Mouse (Mus musculus) R1 (cell line): ENCODE measurements around the gene Gm20388.

Experiments used
- DNase-seq: peaks from one replicate; pipeline ENCODE4 v3.0.0-alpha.2; 2018; ENCODE audit warnings: low read depth, low spot score

The Gm20388 gene

DNA sequence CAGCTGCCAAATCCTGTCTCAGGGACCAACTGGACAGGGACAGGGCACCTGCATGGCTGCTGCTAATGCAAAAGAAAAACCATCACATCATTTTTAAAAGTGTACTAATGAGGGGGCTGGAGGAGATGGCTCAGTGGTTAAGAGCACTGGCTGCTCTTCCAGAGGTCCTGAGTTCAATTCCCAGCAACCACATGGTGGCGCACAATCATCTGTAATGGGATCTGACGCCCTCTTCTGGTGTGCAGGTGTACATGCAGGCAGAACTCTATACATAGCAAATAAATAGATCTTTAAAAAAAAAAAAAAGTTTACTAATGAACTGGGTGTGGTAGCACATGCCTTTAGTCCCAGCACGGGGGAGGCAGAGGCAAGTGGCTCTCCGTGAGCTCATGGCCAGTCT, 3398.1 kb downstream of the Gm20388 start:
- no peak for DNase-seq

- DNase-seq, result no peak
These were observed 3407.3 kb downstream of the Gm20388 start for GRCm38 (mm10) chr8:123317781-123318466.

DNA sequence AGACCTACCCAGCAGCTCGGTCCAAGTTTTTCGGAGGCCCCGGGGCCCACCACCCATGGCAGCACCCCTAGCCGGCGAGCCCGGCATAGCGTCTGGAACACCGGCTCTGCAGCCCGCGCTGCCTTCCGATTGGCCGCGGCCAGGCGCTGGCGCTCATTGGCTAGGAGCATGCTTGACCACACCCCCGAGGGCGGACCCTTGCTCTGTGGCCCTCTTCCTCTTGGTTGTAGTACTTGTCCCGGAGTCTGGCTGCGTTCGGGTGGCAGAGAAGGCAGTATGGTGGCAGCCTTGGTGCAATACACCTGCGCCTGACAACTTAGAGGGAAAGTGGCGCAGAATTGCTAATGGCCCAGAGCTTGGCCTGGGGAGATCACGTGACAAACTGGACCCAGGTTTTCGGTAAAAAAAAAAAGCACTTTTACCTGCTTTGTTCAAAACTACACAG, 3407.8 kb downstream of the Gm20388 start, which contains the start of gene Fanca:
Gene Fanca (minus strand): TSS at position 110 of the 445 bp plus-strand sequence.
- DNase-seq, result peak; percentile 97

- peak; percentile 73 for DNase-seq
These were observed 3409.0 kb downstream of the Gm20388 start for GRCm38 (mm10) chr8:123319522-123320164.

GRCm38 (mm10) chr8:123328552-123328951, 3417.9 kb downstream of the Gm20388 start:
- DNase-seq, result no peak

DNA sequence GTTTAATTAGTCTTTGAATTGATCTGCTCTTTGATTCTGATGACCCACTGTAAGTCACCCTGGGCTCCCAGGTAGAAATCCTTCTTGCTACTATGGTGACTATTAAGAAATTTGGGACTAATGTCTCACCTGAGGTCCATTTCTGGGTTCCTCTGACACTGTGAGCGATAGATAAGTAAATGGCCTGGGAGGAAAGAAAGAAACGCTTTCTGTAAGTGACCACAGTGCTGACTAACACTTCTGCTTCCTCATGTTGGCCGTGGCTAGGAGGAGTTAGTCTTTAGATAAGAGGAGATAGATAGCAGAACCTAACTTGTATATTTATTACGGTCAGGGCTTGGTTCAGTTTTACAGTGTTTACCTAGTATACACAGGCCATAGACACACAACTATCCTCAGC, 3418.7 kb downstream of the Gm20388 start:
- no peak for DNase-seq

GRCm38 (mm10) chr8:123329961-123330360, 3419.3 kb downstream of the Gm20388 start:
- no peak for DNase-seq

GRCm38 (mm10) chr8:123330701-123331100, 3420.1 kb downstream of the Gm20388 start:
- no peak for DNase-seq

DNA sequence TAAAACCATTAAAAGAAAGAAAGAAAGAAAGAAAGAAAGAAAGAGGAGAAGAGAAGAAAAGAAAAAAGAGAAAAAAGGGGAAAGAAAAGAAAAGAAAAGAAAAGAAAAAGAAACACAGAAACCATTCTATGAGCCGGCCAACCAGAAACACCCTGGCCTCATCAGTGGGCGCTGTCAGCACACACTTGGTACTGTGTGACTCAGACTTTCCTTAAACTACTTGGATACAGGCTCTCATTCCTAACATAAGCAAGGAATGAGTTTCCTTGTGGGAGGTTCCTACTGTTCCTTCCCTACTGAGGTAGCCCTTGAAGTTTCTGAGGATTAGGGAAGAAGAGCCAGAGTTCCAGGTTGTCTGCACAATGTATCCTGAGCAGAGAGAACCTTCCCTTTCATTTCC, 3420.7 kb downstream of the Gm20388 start:
- DNase-seq, result no peak

- no peak for DNase-seq
These were observed 3421.2 kb downstream of the Gm20388 start for GRCm38 (mm10) chr8:123331810-123332209.

- peak; percentile 94 for DNase-seq
These were observed 3421.8 kb downstream of the Gm20388 start, which contains the start of gene Spire2 for GRCm38 (mm10) chr8:123332262-123333090. TSS of gene Spire2 (plus strand) at chr8:123332713.

DNA sequence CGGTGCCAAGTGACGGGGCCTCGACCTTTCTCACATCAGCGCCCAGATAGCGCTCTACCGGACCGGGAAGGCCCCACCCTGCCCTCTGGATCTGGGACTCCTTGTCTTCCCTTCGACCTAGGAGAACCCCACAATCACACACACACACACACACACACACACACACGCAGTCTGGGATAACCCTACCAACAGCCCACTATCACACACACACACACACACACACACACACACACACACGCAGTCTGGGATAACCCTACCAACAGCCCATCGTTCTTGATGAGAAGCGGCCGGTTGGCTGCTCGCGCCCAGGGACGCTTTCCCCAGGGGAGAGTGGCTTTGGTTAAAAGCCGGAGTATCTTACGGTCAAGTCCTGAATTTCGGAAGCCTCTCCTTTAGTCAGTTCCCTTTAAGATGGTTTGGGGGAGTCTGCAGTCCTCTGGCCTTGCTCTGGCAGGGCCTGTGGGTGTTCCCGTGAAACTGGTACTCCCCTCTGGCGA, 3422.5 kb downstream of the Gm20388 start:
- DNase-seq, result no peak

DNA sequence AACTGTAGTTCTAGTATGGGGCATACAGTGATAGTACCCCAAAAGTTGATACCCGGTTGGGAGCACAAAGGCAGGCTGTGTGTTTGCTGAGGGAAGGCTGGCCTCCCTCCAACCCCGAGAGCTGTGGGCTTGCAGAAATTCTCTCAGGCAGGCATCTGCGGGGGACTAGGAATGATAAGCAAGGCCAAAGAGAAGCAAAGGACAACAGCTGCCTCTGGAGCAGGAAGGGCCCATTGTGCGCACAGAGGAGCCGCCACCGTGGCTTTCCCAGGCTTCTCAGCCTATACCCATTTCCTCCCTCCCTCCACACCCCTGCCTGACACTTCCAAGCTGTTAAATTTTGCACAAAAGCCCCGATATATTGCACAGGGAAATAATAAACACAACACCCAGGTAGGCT, 3423.2 kb downstream of the Gm20388 start:
- DNase-seq, result no peak

DNA sequence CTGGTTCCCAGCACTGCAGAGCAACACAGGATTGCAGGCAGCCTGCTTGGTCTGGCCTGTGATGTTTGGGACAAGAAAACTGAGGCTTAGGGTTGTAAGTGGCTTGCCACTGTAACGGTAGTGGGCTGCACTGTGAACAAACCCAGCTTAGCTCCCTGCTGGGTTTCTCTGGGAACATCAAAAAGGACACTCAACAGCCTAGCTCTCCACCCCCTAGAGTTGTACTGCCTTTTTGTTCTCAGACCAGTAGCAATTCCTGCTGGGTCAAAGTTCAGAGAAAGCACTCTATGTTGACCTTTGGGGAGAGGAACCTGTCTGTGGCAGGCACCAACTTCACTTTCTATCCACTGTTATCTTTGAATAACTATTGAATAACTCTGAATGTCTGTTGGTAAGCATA, 3423.8 kb downstream of the Gm20388 start:
- peak; percentile 95 for DNase-seq

- no peak for DNase-seq
These were observed 3426.8 kb downstream of the Gm20388 start for GRCm38 (mm10) chr8:123337475-123337874.

- DNase-seq, result peak; percentile 96
These were observed 3429.4 kb downstream of the Gm20388 start for GRCm38 (mm10) chr8:123340071-123340470.

DNA sequence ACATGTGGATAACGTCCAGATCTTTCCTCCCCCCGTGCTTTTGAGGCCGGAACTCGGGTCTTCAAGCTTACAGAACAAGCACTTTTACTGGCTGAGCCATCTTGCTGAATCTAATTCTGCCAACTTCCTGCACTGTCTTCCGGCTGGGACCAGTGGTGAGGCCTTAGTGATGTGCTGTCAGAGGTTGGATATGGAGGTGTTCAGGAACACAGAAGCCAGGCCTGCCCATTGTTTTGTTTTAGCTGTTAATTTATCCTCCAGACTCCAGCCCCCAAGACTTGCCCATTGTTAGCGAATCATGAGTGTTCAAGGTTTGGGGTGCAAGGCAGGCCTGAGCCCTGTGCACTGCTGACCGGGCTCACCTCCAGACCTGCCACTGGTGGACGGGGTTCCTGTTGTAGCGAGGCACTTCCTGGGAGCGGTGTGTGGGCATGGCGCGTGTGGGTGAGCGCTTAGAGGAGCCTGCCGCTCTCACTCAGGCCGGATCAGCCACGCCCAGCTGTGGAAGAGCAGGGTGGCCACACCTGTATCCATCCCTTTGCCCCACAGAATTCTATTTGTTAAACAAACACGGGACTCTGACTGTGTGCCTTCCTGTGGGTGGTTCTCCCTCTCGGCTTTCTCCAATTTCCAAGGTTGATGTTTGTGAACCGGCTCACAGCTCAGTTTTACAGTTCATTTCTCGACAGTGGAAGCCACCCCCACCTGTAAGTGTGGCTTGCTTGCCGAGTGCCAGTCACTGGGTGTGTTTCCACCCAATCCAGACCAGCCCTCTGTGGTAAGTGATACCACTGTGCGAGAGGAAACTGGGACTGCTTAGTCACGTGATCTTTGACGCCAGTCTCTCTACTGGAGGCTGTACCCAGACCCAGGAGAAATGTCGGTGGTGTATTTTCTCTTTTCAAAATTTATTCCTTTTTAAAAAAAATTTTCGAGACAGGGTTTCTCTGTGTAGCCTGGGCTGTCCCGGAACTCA, 3430.7 kb downstream of the Gm20388 start:
- DNase-seq, result peak; percentile 95

DNA sequence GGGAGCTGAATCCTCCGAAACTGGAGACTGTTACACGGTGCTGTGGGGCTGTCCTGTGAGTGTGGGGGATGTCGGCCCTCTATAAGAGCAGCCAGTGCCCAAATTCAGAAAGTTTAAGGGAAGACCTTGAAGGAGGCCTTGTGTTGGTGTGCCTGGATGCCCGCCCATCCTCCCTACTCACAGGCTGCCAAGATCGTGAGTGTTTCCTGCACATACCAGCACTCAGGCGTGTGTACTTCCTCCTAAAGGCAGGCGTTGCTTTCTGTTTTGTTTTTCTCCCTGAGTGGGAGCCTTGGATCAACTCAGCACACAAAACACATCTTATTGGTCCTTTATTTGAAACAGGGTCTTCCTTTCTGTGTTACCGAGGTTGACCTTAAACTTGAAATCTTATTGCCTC, 3431.6 kb downstream of the Gm20388 start:
- no peak for DNase-seq

DNA sequence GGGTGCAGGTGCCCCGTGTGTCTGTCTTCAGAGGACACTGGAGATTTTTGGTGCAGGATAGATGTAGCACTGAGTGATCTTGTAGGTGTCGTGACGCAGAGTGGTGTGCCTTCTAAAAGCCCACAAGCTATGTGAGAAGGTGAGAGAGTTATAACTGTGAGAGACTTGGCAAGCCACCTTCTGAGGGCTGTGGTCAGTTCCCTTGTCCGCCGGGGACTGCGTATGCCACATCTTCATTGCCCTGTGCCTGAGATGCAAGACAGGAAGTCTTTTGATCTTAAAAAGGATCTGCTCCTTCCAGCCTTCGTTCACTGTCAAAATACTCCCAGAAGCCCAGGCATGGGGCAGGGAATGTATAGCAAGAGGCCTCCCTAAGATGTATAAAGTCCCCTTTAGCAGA, 3432.3 kb downstream of the Gm20388 start:
- no peak for DNase-seq

DNA sequence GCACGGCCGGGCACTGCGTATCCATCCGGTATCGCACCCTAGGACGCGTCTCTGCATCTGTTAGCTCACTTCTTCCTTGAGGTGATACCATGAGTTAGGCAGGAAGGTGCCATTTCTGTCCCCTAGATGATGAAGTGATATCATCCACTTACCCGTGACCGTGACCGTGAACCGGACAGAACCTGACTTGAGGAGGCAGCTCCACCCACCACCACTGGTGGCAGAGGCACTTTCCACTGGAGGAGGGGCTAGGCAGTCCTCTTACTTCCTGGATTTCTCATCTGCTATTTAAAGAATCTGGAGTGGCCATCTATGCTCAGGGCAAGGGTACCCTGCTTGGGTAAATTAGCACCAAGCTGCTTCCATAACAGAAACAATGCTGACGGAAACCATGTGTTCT, 3432.8 kb downstream of the Gm20388 start:
- peak; percentile 67 for DNase-seq

- no peak for DNase-seq
These were observed 3434.5 kb downstream of the Gm20388 start for GRCm38 (mm10) chr8:123345135-123345534.
